Mouse (Mus musculus): ENCODE measurements at regions not wholly inside any gene's neighbourhood (a gene's known extent, or its start where the extent isn't known, plus 50 kb on each side); places are given as distances from the start of the nearest gene placed in this dataset.

- TF ChIP-seq GATA1 (IDR thresholded peaks at IDR 0.05; ENCODE audit: borderline replicate concordance, low read length) (no peak), FLI1 (IDR thresholded peaks at IDR 0.05; ENCODE audit: low read length) (no peak)
Measured at GRCm38 (mm10) chr11:24341650-24342049, 263.8 kb downstream of the Bcl11a start.

Data from megakaryocyte, embryonic 14.5 days (primary cell).